Mouse (Mus musculus) ES-Bruce4 (cell line): ENCODE data around the gene Tdp2.

Experiments used
- CTCF ChIP-seq: IDR thresholded peaks from one replicate; pipeline ENCODE4 v1.8.1; 2011; ENCODE audit warnings: low read depth, low read length
- POLR2A ChIP-seq: IDR thresholded peaks from one replicate; pipeline ENCODE4 v1.8.1; 2011; ENCODE audit warnings: low read length; ENCODE audit not compliant: insufficient read depth

DNA sequence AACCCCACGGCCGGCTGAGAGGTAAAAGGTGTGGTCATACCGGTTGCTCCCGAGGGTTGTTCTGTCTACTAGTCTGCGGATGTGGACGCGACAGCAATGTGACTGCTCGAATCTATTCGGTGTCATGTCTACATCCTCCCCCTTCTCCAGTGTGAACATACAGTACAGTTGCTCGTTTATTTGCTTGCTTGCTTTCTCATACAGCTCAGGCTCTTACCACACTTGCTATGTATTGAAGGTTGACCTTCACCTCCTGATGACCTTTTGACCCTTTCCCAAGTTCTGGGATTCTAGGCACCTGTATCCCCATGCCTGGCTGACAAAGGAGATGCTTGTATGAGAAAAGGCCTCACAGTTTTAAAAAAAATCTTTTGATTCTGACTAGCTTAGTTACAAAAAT lies 36.3 kb downstream of the Tdp2 start:
- no peak for TF ChIP-seq CTCF
- TF ChIP-seq POLR2A = no peak
